Mouse (Mus musculus): Measurements from ENCODE around the gene Orai3. TPM values are rescaled to one million over a fixed set of nuclear protein-coding genes. Genes with fewer than 3 reads are reported as not detected.

Gene Orai3
- polyA plus RNA-seq, 1 experiment: 33.6 TPM

DNA sequence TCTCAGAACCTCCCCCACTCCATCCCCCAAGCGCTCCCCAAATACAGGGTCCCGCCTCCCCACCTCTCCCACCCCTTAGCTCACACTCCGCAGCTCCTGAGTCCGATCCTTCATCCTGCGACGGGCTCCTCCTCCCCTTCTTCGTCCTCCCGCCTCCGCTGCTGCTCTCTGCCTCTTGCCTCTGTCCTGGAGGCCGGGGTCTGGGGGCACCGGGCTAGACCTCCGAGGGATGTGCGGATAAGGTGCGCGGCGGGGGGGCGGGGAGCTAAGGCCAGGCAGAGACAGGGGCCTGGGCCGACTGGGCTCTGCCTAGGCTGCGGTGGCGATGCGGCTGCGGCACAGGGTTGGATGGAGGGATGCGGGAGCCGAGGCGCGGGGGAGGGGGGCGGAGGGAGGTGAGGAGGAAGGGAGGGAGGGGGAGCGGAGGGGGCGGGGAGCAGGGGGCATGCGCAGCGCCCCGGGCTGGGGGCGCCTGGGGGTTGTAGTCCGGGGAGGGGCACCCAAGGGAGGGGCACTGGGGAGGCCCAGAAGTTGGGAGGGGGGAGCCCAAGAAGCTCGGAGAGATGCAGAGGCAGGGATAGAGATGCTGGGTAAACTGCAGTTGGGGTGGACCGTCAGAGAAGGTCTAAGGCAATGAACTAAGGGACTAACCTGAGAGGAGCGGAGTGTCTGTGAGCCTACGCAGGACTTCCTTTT is 54.7 kb downstream of the Orai3 start, which contains the start of the genes Stx4a and Stx1b:
Gene Stx4a, plus strand, starts transcription at position 119 of the 696 bp plus-strand sequence.
Gene Stx1b, minus strand, starts transcription at position 374 of the 696 bp plus-strand sequence.
- TF ChIP-seq GATA1 (IDR thresholded peaks at IDR 0.05; ENCODE audit: low read length): no peak

Other genes with a start within 250 kb of the Orai3 start
- gene Tmem265, start 208.4 kb upstream of the Orai3 start, polyA plus RNA-seq (2012): 0.48 and 1.3 TPM in 2 replicates
- gene Phkg2, start 196.5 kb upstream of the Orai3 start, polyA plus RNA-seq (2012): 22.2 and 39.6 TPM in 2 replicates
- 2.5 and 2.8 TPM in 2 replicates for gene Ccdc189, start 181.2 kb upstream of the Orai3 start, polyA plus RNA-seq (2012)
- 49.0 and 49.7 TPM in 2 replicates for gene Rnf40, start 181.0 kb upstream of the Orai3 start, polyA plus RNA-seq (2012)
- 21.6 and 22.6 TPM in 2 replicates for gene Zfp629, start 154.0 kb upstream of the Orai3 start, polyA plus RNA-seq (2012)
- 375 and 505 TPM in 2 replicates for gene Bcl7c, start 60.9 kb upstream of the Orai3 start, polyA plus RNA-seq (2012)
- 2.8 and 3.7 TPM in 2 replicates for gene Ctf1, start 57.1 kb upstream of the Orai3 start, polyA plus RNA-seq (2012)
- gene Ctf2, start 37.6 kb upstream of the Orai3 start, polyA plus RNA-seq (2012): not detected in 2 replicates
- gene Fbxl19, start 25.3 kb upstream of the Orai3 start, polyA plus RNA-seq (2012): 76.2 and 91.2 TPM in 2 replicates
- gene Setd1a, start 6.9 kb downstream of the Orai3 start, polyA plus RNA-seq (2012): 99.0 and 114 TPM in 2 replicates
- gene Gm49388, start 15.8 kb downstream of the Orai3 start, polyA plus RNA-seq (2012): 2.5 and 4.3 TPM in 2 replicates
- 12.7 and 27.1 TPM in 2 replicates for gene Hsd3b7, start 30.8 kb downstream of the Orai3 start, polyA plus RNA-seq (2012)
- gene Stx4a, start 54.5 kb downstream of the Orai3 start, polyA plus RNA-seq (2012): 85.1 and 93.9 TPM in 2 replicates
- 0.06 and 0.10 TPM in 2 replicates for gene Stx1b, start 54.7 kb downstream of the Orai3 start, polyA plus RNA-seq (2012)
- 24.0 and 32.5 TPM in 2 replicates for gene Zfp646, start 106.4 kb downstream of the Orai3 start, polyA plus RNA-seq (2012)
- 33.5 and 36.7 TPM in 2 replicates for gene Zfp668, start 107.0 kb downstream of the Orai3 start, polyA plus RNA-seq (2012)
- gene Prss53, start 121.2 kb downstream of the Orai3 start, polyA plus RNA-seq (2012): 0.48 and 0.67 TPM in 2 replicates
- not detected in 2 replicates for gene Gm21974, start 125.6 kb downstream of the Orai3 start, polyA plus RNA-seq (2012)
- gene Vkorc1, start 125.8 kb downstream of the Orai3 start, polyA plus RNA-seq (2012): 13.6 and 14.7 TPM in 2 replicates
- gene Bckdk, start 134.3 kb downstream of the Orai3 start, polyA plus RNA-seq (2012): 166 and 183 TPM in 2 replicates
- gene Kat8, start 142.7 kb downstream of the Orai3 start, polyA plus RNA-seq (2012): 7.0 and 7.5 TPM in 2 replicates
- not detected in 2 replicates for gene Prss8, start 160.3 kb downstream of the Orai3 start, polyA plus RNA-seq (2012)
- 5.5 and 10.0 TPM in 2 replicates for gene Prss36, start 176.9 kb downstream of the Orai3 start, polyA plus RNA-seq (2012)
- 578 and 702 TPM in 2 replicates for gene Fus, start 197.6 kb downstream of the Orai3 start, polyA plus RNA-seq (2012)
- gene Pycard, start 224.1 kb downstream of the Orai3 start, polyA plus RNA-seq (2012): 0.28 and 0.46 TPM in 2 replicates
- gene Trim72, start 234.1 kb downstream of the Orai3 start, polyA plus RNA-seq (2012): 0.04 and 0.05 TPM in 2 replicates

Data from G1E-ER4 (cell line).